Mouse (Mus musculus): ENCODE data around the gene Tango6. TPM values are rescaled to one million over a fixed set of nuclear protein-coding genes. Genes with fewer than 3 reads are reported as not detected.
A peak's percentile ranks its signal among the peaks of the same experiment; 100 is the strongest.

Tango6 gene
- total and polyA plus RNA-seq, 2 experiments from 2014 or later: 4.0 to 7.1 TPM

- Histone ChIP-seq H3K36me3 (ENCODE audit: insufficient read depth, low read length) (no peaks in the 10 kb centered on the region), H3K4me3 (ENCODE audit: low read length) (no peak overlapping the region), H3K9me3 (ENCODE audit: low read length) (no peaks in the 10 kb centered on the region), H3K4me1 (ENCODE audit: insufficient read depth, low read length) (no peaks in the 10 kb centered on the region), H3K27ac (no peak overlapping the region), H3K27me3 (ENCODE audit: insufficient read depth, low read length) (no peaks in the 10 kb centered on the region), H3K4me2 (ENCODE audit: low read depth, low read length) (no peak overlapping the region), H3K9ac (replicated peaks; ENCODE audit: low read length) (no peak overlapping the region)
- DNase-seq (ENCODE audit: low spot score) (no peak), ATAC-seq (no peak)
- TF ChIP-seq CTCF (IDR thresholded peaks at IDR 0.05; ENCODE audit: low read depth): no peak
- WGBS: 96% methylated on average over 8 of the region's 8 CpGs
These were observed 34.4 kb upstream of the Tango6 start for GRCm38 (mm10) chr8:106648421-106648820.

- H3K27me3 ChIP-seq (ENCODE audit: insufficient read depth, low read length): no peaks in the 10 kb centered on the region
- no peak overlapping the region for H3K9ac ChIP-seq (replicated peaks; ENCODE audit: low read length)
- H3K4me1 ChIP-seq (ENCODE audit: insufficient read depth, low read length): no peaks in the 10 kb centered on the region
- DNase-seq (ENCODE audit: low spot score) (no peak), ATAC-seq (no peak)
- H3K27ac ChIP-seq: no peak overlapping the region
- H3K9me3 ChIP-seq (ENCODE audit: low read length): no peaks in the 10 kb centered on the region
- H3K36me3 ChIP-seq (ENCODE audit: insufficient read depth, low read length): no peaks in the 10 kb centered on the region
- TF ChIP-seq CTCF (IDR thresholded peaks at IDR 0.05; ENCODE audit: low read depth): no peak
- H3K4me2 ChIP-seq (ENCODE audit: low read depth, low read length): no peak overlapping the region
- WGBS: 86% methylated on average over 3 of the region's 3 CpGs
- no peak overlapping the region for H3K4me3 ChIP-seq (ENCODE audit: low read length)
These were observed 30.9 kb upstream of the Tango6 start for GRCm38 (mm10) chr8:106651994-106652393.

DNA sequence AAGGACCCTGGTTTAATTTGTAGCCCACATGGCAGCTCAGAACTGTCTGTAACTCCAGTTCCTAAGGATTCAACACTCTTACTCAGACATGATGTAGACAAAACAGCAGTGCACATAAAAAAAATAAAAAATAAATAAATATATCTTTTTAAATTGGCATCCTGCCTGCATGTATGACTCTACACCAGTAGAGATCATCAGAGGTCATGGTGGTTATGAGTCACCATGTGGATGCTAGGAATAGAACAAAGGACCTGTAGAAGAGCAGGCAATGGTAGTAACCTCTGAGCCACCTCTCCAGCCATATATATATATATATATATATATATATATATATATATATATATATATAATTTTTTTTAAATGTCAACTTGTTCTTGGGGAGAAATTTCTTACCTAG, 26.8 kb upstream of the Tango6 start:
- no peak for ATAC-seq
- DNase-seq (ENCODE audit: low spot score): no peak
- no peak overlapping the region for H3K4me3 ChIP-seq (ENCODE audit: low read length)
- no peaks in the 10 kb centered on the region for H3K4me1 ChIP-seq (ENCODE audit: insufficient read depth, low read length)
- H3K4me2 ChIP-seq (ENCODE audit: low read depth, low read length): no peak overlapping the region
- H3K27ac ChIP-seq: no peak overlapping the region
- H3K27me3 ChIP-seq (ENCODE audit: insufficient read depth, low read length): no peaks in the 10 kb centered on the region
- no peaks in the 10 kb centered on the region for H3K36me3 ChIP-seq (ENCODE audit: insufficient read depth, low read length)
- no peak for TF ChIP-seq CTCF (IDR thresholded peaks at IDR 0.05; ENCODE audit: low read depth)
- H3K9me3 ChIP-seq (ENCODE audit: low read length): no peaks in the 10 kb centered on the region
- H3K9ac ChIP-seq (replicated peaks; ENCODE audit: low read length): no peak overlapping the region

- Histone ChIP-seq H3K27me3 (ENCODE audit: insufficient read depth, low read length) (no peaks in the 10 kb centered on the region), H3K36me3 (ENCODE audit: insufficient read depth, low read length) (no peaks in the 10 kb centered on the region), H3K9ac (replicated peaks; ENCODE audit: low read length) (no peak overlapping the region), H3K4me3 (ENCODE audit: low read length) (no peak overlapping the region), H3K27ac (no peak overlapping the region), H3K4me2 (ENCODE audit: low read depth, low read length) (no peak overlapping the region), H3K9me3 (ENCODE audit: low read length) (no peaks in the 10 kb centered on the region), H3K4me1 (ENCODE audit: insufficient read depth, low read length) (no peaks in the 10 kb centered on the region)
- 70% methylated on average over 2 of the region's 2 CpGs for WGBS
- DNase-seq (ENCODE audit: low spot score) (no peak), ATAC-seq (no peak)
- TF ChIP-seq CTCF (IDR thresholded peaks at IDR 0.05; ENCODE audit: low read depth): no peak
These were observed 10.1 kb upstream of the Tango6 start for GRCm38 (mm10) chr8:106672786-106673185.

GRCm38 (mm10) chr8:106674318-106674717, 8.6 kb upstream of the Tango6 start:
- TF ChIP-seq CTCF (IDR thresholded peaks at IDR 0.05; ENCODE audit: low read depth): no peak
- no peak for ATAC-seq
- WGBS: 98% methylated on average over 15 of the region's 15 CpGs

GRCm38 (mm10) chr8:106674894-106675293, 8.0 kb upstream of the Tango6 start:
- no peaks in the 10 kb centered on the region for H3K9me3 ChIP-seq (ENCODE audit: low read length)
- H3K9ac ChIP-seq (replicated peaks; ENCODE audit: low read length): no peak overlapping the region
- TF ChIP-seq CTCF (IDR thresholded peaks at IDR 0.05; ENCODE audit: low read depth): peak; percentile 33; the same call in 1 of the 2 replicates
- ATAC-seq: no peak
- no peaks in the 10 kb centered on the region for H3K27me3 ChIP-seq (ENCODE audit: insufficient read depth, low read length)
- no peak overlapping the region for H3K4me3 ChIP-seq (ENCODE audit: low read length)
- 77% methylated on average over 8 of the region's 8 CpGs for WGBS
- H3K27ac ChIP-seq: no peak overlapping the region
- H3K36me3 ChIP-seq (ENCODE audit: insufficient read depth, low read length): no peaks in the 10 kb centered on the region
- DNase-seq (ENCODE audit: low spot score): no peak
- no peak overlapping the region for H3K4me2 ChIP-seq (ENCODE audit: low read depth, low read length)
- no peaks in the 10 kb centered on the region for H3K4me1 ChIP-seq (ENCODE audit: insufficient read depth, low read length)

More at GRCm38 (mm10) chr8:106674318-106674717, 8.6 kb upstream of the Tango6 start:
- H3K27ac ChIP-seq: no peak overlapping the region
- no peak overlapping the region for H3K9ac ChIP-seq (replicated peaks; ENCODE audit: low read length)
- no peaks in the 10 kb centered on the region for H3K9me3 ChIP-seq (ENCODE audit: low read length)
- no peak for DNase-seq (ENCODE audit: low spot score)
- no peaks in the 10 kb centered on the region for H3K4me1 ChIP-seq (ENCODE audit: insufficient read depth, low read length)
- no peaks in the 10 kb centered on the region for H3K36me3 ChIP-seq (ENCODE audit: insufficient read depth, low read length)
- no peak overlapping the region for H3K4me3 ChIP-seq (ENCODE audit: low read length)
- no peak overlapping the region for H3K4me2 ChIP-seq (ENCODE audit: low read depth, low read length)
- no peaks in the 10 kb centered on the region for H3K27me3 ChIP-seq (ENCODE audit: insufficient read depth, low read length)

DNA sequence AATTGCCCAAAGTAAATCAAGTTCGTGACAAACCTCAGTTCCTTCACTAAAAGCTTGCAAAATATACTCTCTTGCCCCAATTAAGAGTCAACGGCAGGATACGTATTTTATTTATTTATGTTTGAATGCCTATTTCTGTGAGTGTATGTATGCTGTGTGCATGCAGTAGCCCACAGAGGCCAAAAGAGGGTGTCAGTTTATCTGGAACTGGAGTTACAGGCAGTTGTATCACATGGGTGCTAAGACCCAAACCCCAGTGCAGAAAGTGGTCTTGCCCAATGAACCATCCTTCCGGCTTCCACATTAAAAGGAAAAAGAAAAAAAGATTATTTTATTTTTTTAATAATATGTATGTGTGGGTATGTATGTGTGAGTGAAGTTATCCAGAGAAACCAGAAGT, 1.5 kb downstream of the Tango6 start:
- H3K36me3 ChIP-seq (ENCODE audit: insufficient read depth, low read length): no peaks in the 10 kb centered on the region
- H3K27me3 ChIP-seq (ENCODE audit: insufficient read depth, low read length): no peaks in the 10 kb centered on the region
- no peak for DNase-seq (ENCODE audit: low spot score)
- no peaks in the 10 kb centered on the region for H3K9me3 ChIP-seq (ENCODE audit: low read length)
- H3K4me1 ChIP-seq (ENCODE audit: insufficient read depth, low read length): no peaks in the 10 kb centered on the region
- no peak for ATAC-seq
- 93% methylated on average over 4 of the region's 4 CpGs for WGBS
- no peak for TF ChIP-seq CTCF (IDR thresholded peaks at IDR 0.05; ENCODE audit: low read depth)
- no peak overlapping the region for H3K4me3 ChIP-seq (ENCODE audit: low read length)
- H3K4me2 ChIP-seq (ENCODE audit: low read depth, low read length): no peak overlapping the region
- no peak overlapping the region for H3K9ac ChIP-seq (replicated peaks; ENCODE audit: low read length)
- H3K27ac ChIP-seq: no peak overlapping the region

All from hindbrain, postnatal 0 days (tissue).